Mouse (Mus musculus): Measurements from ENCODE around the gene Jak3.

The Jak3 gene

DNA sequence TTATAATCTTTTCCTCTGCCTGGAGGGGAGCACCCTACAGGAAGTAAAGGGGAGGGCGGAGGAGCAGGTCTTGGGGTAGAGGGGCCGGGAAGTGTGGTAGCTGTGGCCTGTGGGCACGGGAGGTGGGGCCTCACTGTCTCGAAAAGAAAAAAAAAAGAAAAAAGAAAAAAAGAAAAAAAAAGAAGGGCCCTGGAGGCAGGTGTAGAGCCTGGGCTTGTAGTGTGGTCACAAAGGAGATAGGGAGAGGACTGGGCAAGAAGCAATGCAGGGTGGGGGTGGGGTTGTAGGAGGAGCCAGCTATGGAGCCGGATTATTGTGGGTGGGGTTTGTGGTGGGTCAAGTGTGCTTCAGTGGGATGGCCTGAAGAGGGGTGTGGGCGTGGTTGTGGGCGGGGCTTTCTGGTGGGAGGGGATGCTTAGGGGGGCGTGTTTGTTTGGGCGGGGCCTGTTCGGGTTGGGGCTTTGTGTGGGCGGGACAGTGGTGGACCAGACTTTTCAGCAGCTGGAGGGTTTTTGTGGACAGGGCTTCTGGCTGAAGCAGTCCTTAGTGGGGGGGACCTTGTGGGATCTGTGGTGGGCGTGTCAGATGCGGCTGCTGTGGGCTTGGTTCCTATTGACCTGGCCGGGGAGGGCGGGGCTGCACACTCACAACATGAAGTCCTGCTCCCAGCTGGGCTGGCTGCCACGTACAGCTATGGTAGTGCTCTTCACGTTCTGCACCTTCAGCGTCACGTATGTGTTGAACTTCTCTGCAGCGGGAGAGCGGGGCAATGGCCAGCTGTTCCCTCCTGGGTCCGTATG lies 10.6 kb upstream of the Jak3 start:
- peak; percentile 72 to 74 for DNase-seq

DNA sequence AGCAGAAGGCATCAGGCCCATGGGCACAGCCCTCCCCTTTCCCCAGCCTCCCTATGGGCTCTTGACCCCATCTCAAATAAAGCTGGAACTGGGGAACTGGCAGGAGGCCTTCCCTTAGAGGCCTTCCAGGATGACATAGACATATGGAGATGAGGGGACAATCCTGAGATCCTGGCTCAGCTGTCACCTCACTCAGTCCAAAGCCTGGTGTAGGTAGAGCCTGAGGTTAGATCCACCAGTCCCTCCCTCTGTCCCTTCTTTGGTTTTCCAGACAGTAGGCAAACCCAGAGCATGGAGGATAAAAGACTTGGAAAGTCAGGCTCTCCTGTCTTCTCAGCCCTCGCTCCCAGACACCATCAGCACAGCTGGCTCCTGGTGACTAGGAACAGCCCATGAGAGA lies 9.2 kb upstream of the Jak3 start:
- DNase-seq: no peak

DNA sequence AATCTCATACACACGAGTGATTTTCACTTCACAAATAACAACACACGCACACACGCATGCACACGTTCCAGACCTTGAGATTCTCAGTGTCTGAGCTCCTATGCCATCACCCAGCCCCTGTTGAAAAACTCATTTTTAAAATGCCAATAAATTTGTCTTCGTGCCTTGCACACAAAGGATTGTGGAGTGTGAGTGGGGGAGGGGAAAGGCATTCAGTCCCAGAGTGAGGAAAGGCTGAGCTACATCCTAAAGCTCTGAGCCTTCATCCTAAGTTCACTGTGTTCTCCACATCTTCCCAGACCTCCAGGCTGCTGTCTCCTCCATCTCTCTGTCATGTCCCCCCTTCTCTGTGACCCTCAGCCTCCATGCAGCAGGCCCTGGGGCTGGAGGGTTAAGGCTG lies 8.8 kb upstream of the Jak3 start:
- DNase-seq: no peak

DNA sequence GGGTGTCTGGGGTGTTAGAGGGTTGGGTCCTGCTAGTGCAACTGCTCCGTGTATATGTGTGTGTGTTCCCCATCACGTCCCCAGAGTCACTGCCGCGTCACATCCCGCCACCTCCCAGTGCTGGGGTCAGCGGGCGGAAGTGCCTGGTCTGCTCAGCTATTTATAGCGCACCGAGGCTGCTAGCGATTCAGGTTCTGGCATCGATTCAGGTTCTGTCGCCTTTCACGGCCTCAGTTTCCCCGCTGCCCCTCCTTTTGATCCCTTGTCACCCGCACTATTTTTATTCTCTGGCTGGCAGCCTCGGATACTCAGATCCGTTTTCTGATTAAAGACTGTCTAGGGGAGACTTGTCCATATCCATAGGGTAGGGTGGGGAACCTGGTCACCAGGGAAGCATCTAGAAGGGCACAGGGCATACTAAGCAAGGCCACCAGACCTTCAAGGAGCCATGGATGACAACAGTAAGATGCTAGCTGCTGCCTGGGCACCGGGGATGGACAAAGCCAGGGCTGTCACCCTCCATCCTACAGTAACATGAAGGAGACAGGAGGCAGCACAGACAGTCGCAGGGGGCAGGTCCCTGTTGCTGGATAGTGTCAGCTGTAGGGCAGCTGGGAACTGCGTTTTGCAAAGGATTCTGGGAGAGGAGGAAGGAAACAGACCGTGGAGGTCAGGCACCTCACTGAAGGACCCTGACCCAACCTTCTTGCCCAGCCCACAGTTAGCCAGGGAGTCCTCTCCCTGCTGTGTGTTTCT lies 7.7 kb upstream of the Jak3 start:
- peak; percentile 67 to 73 for DNase-seq

DNA sequence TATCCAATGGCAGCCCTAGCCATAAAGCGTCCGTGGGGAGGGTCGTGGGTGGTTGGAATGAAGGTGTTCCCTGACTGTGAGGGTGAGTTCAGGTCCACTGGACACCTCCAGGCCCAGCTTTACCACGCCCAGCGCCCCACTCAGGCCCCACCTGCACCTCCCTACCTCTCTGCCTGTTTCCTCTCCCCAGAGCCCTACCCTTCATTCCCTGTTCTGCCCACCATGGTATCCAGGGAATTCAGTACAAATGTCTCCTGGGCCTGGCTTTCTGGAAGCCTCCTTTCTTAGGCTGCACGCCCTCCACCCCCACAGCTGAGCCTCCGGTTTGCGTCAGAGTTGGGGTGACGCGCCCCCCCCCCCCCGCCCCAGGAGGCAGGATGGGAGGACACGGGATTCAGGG lies 5.9 kb upstream of the Jak3 start:
- no peak for DNase-seq

DNA sequence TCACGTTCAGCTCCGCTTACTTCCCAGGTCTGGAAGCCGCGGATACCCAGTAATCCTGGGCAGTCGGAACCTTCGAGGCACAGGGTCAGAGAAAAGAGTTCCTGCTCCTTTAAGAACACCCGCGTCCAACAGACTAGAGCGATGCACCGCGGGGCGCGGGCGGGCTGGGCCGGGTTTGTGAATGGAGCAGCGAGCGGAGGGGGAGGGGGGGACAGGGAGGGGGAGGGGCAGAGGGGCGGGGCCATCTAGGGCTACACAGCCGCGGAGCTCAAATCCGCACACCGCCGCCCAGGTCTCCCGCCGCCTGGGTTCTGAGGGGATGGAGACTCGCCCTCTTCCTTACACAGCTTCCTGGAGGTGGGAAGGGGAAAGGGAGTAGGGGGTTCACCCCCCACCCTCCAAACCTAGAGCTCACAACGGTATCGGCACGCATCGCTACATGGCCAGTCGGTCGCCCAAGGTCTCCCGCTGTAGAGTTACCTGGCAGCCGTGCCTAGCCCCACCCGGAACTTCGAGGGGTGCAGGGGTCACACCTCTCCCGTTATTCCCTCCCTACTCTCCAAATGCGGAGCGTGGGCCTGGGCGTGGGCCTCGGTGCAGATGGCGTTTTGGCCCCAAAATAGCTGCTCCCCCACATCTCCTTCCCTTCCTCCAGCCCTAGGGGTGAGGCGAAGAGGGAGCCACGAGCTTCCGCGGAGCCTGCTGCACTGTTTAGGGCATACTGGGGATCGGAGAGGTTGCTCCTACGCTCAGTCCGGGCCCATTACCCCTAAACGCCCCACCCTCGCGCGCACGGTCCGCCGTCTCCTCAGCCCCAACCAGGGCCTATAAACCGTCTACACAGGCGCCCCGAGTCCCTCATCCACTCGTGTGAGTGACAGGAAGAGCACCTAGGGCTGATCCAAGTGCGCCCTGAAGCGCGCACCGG lies 5.2 kb upstream of the Jak3 start:
- peak in 1 of 2 experiments; percentile 24 for DNase-seq

DNA sequence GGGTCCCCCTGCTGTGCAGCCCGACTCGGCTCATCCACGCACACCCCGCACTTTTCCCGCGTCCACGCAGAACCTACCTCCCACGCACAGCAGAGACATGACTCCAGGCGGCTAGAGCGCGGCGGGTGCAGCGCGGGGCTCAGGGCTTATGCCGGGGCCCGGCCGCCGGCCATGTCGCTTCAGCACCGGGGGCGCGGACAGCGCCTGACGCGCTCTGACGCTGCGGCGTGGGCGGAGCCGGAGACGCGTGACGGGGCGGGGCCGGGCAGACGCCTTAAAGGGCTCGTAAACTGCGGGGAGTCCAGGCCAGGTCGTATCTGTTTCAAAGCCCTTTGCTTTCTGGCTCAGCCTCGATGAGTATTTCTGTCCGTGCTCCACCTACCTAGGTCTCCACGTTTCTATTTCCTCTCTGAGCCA lies 4.5 kb upstream of the Jak3 start, which contains the start of gene Unc13a:
Unc13a (minus strand) TSS at position 209 of the 417 bp plus-strand sequence.
- DNase-seq: peak; percentile 96 to 97

DNA sequence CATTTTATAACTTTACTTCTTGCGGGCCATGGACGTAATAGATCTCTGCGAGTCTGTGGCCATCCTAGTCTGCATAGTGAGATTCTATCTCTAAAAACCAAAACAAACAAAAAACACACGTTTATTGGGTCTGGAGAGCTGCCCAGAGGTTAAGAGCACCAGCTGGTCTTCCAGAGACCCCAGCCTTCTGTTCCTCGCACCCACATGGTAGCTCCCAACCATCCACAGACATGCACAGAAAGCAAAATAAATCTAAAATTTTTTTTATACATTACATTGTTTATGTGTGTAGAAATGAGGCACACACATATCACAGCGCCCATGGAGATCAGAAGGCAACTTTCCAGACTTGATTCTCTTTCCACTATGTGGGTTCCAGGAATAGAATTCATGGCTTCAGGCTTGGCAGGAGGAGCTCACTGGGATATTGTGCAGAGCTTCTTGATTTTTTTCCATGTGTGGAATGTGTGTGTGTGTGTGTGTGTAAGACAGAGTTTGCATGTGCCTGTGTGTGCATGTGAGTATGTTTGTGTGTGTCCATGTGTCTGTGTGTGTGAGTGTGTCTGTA lies 3.8 kb upstream of the Jak3 start:
- DNase-seq: no peak

DNA sequence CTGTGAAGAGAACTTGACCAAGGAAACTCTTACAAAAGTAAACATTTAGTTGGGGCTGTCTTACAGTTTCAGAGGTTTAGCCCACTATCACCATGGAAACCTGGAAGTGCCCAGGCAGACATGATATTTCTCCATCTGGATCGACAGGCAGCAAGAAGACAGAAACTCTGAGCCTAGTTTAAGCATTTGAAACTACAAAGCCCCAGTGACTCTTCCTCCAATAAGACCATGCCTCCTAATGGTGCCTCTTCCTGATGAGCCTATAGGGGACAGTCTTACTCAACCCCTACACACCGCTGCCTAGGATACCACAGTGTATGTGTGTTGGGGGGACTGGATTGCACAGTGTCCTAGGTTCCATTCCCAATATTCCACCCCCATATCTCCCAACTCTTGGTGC lies 2.0 kb upstream of the Jak3 start:
- DNase-seq: no peak

DNA sequence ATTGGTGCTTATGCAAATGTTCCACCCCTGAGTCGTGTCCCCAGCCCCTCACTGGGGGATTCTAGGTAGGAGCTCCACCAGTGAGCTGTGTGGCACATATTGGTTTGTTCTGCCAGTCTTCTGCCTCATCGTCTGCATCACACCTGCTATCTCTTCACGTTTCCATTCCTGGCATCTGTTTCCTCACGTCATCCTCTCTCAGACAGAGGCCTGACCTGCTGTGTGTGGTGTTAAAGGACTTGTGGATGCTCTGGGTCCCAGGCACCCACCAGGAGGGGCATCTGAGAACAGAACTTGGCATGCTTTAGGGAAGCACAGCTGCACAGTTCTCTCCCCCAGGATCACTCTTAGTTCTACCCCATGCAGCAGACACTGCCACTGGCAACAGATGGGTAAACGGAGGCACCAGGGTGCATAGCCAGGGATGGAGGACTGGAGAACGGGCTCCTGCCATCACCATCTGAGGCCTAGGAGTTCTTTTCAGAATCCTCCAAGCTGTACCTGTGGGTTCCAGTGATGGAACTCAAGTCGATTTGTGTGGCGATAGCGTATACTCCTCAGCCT lies 558 bp upstream of the Jak3 start:
- no peak for DNase-seq

DNA sequence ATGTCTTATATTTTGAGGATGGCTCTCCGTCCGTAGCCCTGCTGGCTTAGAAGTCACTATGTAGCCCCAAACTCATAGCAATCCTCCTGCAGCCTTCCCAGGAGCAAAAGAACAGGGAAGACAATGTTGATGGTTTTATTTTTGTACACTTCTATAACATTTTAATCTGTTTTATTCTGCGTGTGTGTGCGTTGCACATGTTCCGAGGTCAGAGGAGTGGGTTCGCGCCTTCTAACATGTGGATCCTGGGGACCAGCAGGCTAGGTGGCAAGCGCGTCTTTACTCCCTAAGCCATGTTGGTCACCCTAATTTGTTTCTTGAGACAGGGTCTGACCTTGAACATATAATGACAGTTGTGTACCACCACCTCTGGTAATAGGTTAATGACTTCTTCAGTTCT lies 707 bp downstream of the Jak3 start:
- DNase-seq: no peak

DNA sequence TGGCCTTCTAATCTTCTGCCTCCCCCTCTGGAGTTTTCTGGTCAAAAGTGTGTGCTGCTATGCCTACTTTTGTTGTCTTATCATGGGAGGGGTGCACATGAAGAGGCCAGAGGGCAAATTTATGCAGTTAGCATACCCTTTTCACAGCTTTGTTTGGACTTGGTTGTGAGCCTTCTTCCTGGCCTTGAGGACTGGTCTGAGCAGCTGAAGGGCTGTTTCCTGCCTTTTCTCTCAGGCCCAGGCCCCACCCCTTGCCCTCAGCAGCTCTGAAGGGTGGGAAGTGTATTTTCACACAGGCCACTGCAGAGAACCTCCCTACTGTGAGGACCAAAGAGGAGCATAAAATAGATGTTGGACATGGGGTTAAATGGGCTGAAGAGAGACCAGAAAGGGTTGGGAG lies 1.5 kb downstream of the Jak3 start:
- DNase-seq: no peak

DNA sequence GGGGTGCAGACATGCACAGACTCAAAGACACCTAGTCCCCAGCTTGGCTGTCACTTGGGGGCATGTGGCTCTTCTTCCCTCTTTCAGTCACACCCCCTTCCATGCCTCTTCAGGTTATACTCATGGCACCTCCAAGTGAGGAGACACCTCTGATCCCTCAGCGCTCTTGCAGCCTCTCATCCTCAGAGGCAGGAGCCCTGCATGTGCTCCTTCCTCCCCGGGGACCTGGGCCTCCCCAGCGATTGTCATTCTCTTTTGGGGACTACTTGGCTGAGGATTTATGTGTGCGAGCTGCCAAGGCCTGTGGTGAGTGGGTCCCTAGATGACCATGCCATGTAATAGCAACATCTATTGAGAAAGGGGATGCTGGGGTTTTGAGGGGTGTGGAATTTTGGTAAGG lies 2.1 kb downstream of the Jak3 start:
- DNase-seq: no peak

DNA sequence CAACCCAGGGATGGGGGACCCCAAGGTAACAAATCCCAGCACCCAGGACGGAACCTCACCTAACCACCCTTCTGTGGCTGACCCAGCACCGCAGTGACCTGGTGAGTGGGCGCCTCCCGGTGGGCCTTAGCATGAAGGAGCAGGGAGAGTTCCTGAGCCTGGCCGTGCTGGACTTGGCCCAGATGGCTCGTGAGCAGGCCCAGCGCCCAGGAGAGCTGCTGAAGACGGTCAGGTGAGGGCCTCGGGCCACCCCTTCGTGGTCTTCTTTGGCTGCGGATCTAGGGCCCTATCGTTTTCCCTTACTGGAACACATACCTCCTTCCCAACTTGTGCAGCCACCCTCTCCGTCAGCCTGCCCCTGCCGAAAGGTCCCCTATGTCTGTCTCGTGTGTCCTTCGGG lies 3.0 kb downstream of the Jak3 start:
- no peak for DNase-seq

DNA sequence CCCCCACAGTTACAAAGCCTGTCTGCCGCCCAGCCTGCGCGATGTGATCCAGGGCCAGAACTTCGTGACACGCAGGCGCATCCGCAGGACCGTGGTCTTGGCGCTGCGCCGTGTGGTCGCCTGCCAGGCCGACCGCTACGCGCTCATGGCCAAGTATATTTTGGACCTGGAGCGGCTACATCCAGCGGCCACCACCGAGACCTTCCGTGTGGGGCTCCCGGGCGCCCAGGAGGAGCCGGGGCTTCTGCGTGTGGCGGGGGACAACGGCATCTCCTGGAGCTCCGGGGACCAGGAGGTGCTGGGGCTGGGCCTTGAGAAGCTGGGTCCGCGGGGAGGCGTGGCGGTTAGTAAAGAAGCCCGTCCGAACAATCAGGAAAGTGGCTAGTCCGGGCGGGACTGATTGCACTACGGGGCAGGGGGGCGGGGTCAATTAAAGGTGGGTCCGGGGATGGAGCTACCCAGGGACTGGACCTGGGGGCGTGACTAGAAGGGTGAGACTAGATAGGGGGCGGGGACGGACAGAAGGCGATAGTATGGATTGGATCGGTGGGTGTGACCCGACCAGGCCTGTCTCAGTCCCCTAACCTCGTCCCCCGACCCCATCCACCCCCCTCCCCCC lies 3.6 kb downstream of the Jak3 start:
- no peak for DNase-seq

DNA sequence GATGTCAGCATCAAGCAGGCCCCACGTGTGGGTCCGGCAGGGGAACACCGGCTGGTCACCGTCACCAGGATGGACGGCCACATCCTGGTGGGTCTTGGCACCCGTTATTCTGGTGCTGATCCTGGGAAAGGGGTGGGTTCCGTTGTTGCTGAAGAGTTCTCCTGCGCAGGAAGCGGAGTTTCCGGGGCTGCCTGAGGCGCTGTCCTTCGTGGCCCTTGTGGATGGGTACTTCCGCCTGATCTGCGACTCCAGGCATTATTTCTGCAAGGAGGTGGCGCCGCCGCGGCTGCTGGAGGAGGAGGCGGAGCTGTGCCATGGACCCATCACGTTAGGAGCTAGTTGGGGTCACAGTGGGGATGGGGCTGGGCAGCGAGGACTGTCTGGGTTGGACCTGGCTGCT lies 4.4 kb downstream of the Jak3 start:
- no peak for DNase-seq

DNA sequence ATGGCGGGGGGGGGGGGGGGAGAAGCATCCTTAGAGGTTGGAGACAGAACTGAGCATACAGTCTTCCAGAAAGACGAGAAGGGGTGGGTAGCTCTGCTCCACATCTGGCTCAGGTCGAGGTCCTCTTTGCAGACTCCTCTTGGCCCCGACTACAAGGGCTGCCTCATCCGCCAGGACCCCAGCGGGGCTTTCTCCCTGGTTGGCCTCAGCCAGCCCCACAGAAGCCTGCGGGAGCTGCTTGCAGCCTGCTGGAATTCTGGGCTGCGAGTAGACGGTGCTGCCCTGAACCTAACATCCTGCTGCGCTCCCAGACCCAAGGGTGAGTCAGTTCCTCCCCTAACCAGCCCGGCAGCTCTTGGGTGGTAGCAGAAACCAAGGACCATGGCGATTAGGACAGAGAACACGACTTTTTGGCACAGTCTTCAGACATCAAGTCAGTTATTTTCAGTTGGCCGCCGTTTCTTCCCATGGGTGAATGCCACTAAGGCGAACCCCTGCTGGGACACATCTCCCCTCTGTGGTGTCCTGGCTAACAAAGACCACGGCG lies 5.3 kb downstream of the Jak3 start:
- DNase-seq: no peak

DNA sequence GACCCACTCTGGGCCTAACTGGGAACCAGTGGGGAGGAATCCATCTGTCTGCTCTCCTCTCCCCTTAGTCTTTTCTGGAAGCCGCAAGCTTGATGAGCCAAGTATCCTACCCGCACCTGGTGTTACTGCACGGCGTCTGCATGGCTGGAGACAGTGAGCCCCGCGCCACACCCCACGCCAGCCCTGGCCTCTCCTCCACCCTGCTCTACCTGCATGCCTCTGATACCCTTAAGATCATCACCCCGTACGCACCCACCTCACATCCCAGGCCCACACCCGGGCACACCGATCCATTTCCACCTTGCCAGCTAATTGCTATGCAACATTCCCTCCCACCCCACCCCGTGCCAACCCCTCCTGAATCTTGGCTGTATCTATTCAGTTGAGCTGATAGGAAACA lies 6.7 kb downstream of the Jak3 start:
- no peak for DNase-seq

DNA sequence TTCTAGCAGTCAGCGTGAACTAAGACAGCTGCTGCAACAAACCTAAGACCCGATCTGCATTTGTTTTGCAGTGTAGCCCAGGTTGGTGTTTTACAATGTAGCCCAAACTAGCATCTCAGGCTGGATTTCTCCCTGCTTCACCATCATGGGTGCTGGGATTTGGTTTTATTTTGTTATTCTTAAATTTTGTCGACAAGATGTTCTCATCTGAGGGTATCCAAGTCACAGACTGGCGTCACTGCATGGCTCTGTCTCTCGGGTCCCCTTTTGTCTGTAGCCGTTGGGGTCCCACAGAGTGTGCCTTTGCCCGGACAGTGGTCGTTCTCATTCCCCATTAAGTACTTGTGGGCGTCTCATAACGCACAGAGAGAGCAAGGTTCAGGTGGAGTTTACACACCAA lies 8.6 kb downstream of the Jak3 start:
- no peak for DNase-seq

DNA sequence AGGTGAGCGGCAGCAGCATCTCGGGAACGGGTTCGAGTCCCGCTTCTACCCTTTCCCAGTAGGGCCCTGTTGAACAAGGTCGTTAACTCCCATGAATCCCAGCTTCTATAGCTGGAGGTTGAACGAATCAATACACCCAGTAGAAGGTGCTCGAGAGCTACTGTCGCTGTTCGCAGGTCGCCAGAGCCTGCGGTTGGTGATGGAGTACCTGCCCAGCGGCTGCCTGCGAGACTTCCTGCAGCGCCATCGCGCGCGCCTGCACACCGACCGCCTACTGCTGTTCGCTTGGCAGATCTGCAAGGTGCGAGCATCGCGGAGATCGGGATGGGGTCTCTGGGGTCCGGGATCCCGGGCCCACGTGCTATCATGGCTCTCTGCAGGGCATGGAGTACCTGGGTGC lies 9.5 kb downstream of the Jak3 start:
- DNase-seq: no peak

DNA sequence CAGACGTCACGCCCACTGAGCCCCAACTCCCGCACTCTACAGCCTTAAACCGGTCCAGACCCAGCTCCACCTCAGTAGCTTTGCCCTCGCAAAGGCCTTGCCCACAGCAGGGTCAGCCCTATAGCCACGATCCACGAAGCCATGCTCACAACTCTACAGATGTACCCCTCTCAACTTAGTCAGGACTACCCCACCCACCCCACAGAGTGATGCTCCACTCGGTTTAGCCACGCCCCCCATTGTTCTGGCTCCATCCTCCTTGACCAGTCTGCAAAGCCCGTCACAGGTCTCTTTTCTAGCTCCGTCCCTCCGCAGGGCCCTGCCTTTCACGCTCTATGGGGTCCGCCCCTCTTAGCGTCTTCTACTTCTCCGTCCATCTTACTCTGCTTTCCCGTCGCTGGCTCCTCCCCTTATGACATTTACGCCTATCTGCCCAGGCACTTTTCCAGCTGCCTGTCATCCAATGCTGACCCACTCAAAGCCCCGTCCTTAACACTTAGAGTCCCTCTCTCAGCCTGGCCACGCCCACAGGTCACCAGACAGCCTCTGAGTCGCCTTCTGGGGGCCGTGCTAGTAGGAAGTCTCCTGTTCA lies 10.1 kb downstream of the Jak3 start:
- DNase-seq: no peak

Data from B cell, adult 2 months (primary cell).